Mouse (Mus musculus) small intestine, adult 2 months (tissue): ENCODE measurements around the gene Birc2. TPM values are rescaled to one million over a fixed set of nuclear protein-coding genes. Genes with fewer than 3 reads are reported as not detected.

Source experiments
- H3K27ac ChIP-seq: fragments of 200-500 bp; 2 replicates; pipeline ENCODE4 v1.5.1; 2012; ENCODE audit warnings: low read depth, low read length, control low read depth, inconsistent platforms; ENCODE audit not compliant: insufficient read depth
- H3K27me3 ChIP-seq: fragments of 200-500 bp; 2 replicates; pipeline ENCODE4 v1.6.1; 2012; ENCODE audit warnings: mild to moderate bottlenecking, moderate library complexity, low read length, inconsistent platforms; ENCODE audit not compliant: control insufficient read depth, insufficient read depth
- H3K36me3 ChIP-seq: fragments of 200-500 bp; 2 replicates; pipeline ENCODE4 v1.6.1; 2012; ENCODE audit warnings: mild to moderate bottlenecking, low read length, control low read depth, inconsistent platforms; ENCODE audit not compliant: control insufficient read depth, insufficient read depth
- H3K4me1 ChIP-seq: fragments of 200-500 bp; 2 replicates; pipeline ENCODE4 v1.6.1; 2012; ENCODE audit warnings: low read length, inconsistent platforms, mixed read lengths; ENCODE audit not compliant: control insufficient read depth, insufficient read depth, insufficient read length
- H3K4me3 ChIP-seq: fragments of 200-500 bp; 2 replicates; pipeline ENCODE4 v1.5.1; 2012; ENCODE audit warnings: low read depth, mild to moderate bottlenecking, control low read depth, inconsistent platforms, low read length, moderate library complexity
- CTCF ChIP-seq: fragments of 200-500 bp; IDR thresholded peaks from 2 replicates; pipeline ENCODE4 v1.5.1; 2012; ENCODE audit warnings: low read depth, mild to moderate bottlenecking, control low read depth, inconsistent platforms, low read length, moderate library complexity, mixed read lengths; ENCODE audit not compliant: insufficient replicate concordance, insufficient read length; ENCODE audit errors: extremely low read depth
- POLR2A ChIP-seq: fragments of 200-500 bp; IDR thresholded peaks from 2 replicates; pipeline ENCODE4 v1.6.1; 2012; ENCODE audit warnings: low read depth, mild to moderate bottlenecking, control low read depth, inconsistent platforms, low read length, moderate library complexity
- WGBS: fragments of 180-500 bp; shearing (Covaris S2); methylation state at CpG from one replicate; pipeline ENCODE4 v1.1.7; 2018; 5-methylcytosine and 5-hydroxymethylcytosine counted together
- polyA plus RNA-seq: library from polyadenylated mRNA; depleted of rRNA; stranded (reverse); fragments of >200 nt; gene quantifications from 2 replicates; pipeline ENCODE4 v1.2.3, GENCODE M21; 2012; rRNA removed

Birc2 gene
- polyA plus RNA-seq, 1 experiment: 5.4 TPM

- Histone ChIP-seq H3K36me3 (peaks cover 24% of the 10 kb centered on the region), H3K4me3 (no peak overlapping the region), H3K4me1 (peaks cover 9% of the 10 kb centered on the region; the same call in 1 of the 2 replicates), H3K27me3 (no peaks in the 10 kb centered on the region), H3K27ac (no peak overlapping the region)
- 90% methylated on average over 5 of the region's 5 CpGs for WGBS
- no peak for TF ChIP-seq POLR2A
- no peak for TF ChIP-seq CTCF
Observed at GRCm38 (mm10) chr9:7773686-7774085, 63.2 kb downstream of the Birc2 start.

GRCm38 (mm10) chr9:7772773-7773454, 64.0 kb downstream of the Birc2 start:
- H3K4me1 ChIP-seq: peaks cover 8% of the 10 kb centered on the region; the same call in 1 of the 2 replicates
- H3K4me3 ChIP-seq: no peak overlapping the region
- H3K36me3 ChIP-seq: peaks cover 28% of the 10 kb centered on the region
- TF ChIP-seq POLR2A: no peak
- no peak for TF ChIP-seq CTCF
- no peak overlapping the region for H3K27ac ChIP-seq
- 85% methylated on average over 4 of the region's 4 CpGs for WGBS
- no peaks in the 10 kb centered on the region for H3K27me3 ChIP-seq

- 97% methylated on average over 2 of the region's 2 CpGs for WGBS
- Histone ChIP-seq H3K36me3 (peaks cover 28% of the 10 kb centered on the region), H3K4me1 (peaks cover 8% of the 10 kb centered on the region; the same call in 1 of the 2 replicates), H3K27me3 (no peaks in the 10 kb centered on the region), H3K27ac (no peak overlapping the region), H3K4me3 (no peak overlapping the region)
- TF ChIP-seq CTCF: no peak
- no peak for TF ChIP-seq POLR2A
Observed at GRCm38 (mm10) chr9:7772361-7772760, 64.5 kb downstream of the Birc2 start.

GRCm38 (mm10) chr9:7769491-7769890, 67.4 kb downstream of the Birc2 start:
- Histone ChIP-seq H3K4me3 (no peak overlapping the region), H3K27ac (no peak overlapping the region), H3K27me3 (no peaks in the 10 kb centered on the region), H3K36me3 (peaks cover 28% of the 10 kb centered on the region), H3K4me1 (peaks cover 3% of the 10 kb centered on the region; the same call in 1 of the 2 replicates)
- TF ChIP-seq CTCF (no peak), POLR2A (no peak)
- WGBS: 72% methylated on average over 5 of the region's 5 CpGs

GRCm38 (mm10) chr9:7769081-7769480, 67.8 kb downstream of the Birc2 start:
- Histone ChIP-seq H3K27ac (no peak overlapping the region), H3K36me3 (peaks cover 28% of the 10 kb centered on the region), H3K4me1 (peaks cover 3% of the 10 kb centered on the region; the same call in 1 of the 2 replicates), H3K4me3 (no peak overlapping the region), H3K27me3 (no peaks in the 10 kb centered on the region)
- 75% methylated on average over 4 of the region's 4 CpGs for WGBS
- TF ChIP-seq POLR2A (no peak), CTCF (no peak)

Other genes with a start within 250 kb of the Birc2 start
- gene Mmp20, start 208.8 kb downstream of the Birc2 start, polyA plus RNA-seq: 0.04 TPM in 1 of 2 replicates, not detected in the other
- 33.1 and 112 TPM in 2 replicates for gene Mmp7, start 145.0 kb downstream of the Birc2 start, polyA plus RNA-seq
- gene Tmem123, start 73.0 kb downstream of the Birc2 start, polyA plus RNA-seq: 16.9 and 25.1 TPM in 2 replicates
- gene Birc3, start 36.1 kb upstream of the Birc2 start, polyA plus RNA-seq: 6.1 and 13.7 TPM in 2 replicates
- 32.7 and 46.6 TPM in 2 replicates for gene Yap1, start 167.5 kb upstream of the Birc2 start, polyA plus RNA-seq
- gene Cfap300, start 205.8 kb upstream of the Birc2 start, polyA plus RNA-seq: 0.08 and 0.37 TPM in 2 replicates